Mouse (Mus musculus): ENCODE results near the gene Mfsd7a. TPM values are rescaled to one million over a fixed set of nuclear protein-coding genes. Genes with fewer than 3 reads are reported as not detected.

The Mfsd7a gene
- polyA plus RNA-seq, 1 experiment from 2014 or later: not detected

DNA sequence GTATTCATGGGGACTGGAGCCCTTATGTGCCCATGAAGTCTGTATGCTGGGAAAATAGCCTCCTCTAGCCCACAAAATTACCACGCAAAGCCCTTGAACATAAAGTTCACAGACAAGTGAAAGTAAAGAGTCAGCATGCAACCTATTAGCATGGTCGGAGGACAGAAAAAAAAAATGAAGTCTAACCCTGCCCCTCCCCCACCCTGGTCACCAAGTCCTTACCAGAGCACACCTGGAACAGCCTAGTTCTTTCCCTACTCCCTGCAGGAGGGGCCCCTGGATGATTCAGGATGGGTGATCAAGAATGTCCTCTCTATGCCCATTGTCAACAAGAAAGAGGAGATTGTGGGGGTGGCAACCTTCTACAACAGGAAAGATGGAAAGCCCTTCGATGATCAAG, 25.9 kb downstream of the Mfsd7a start:
- Histone ChIP-seq H3K9ac (ENCODE audit: low read depth, low read length) (no peak overlapping the region), H3K4me2 (replicated peaks; ENCODE audit: low read depth, low read length) (no peak overlapping the region), H3K4me1 (replicated peaks; ENCODE audit: control insufficient read depth, insufficient read depth, low read length) (no peaks in the 10 kb centered on the region), H3K9me3 (ENCODE audit: control insufficient read depth, low read length) (no peaks in the 10 kb centered on the region), H3K27ac (ENCODE audit: low read depth, low read length) (no peak overlapping the region), H3K27me3 (ENCODE audit: control insufficient read depth, insufficient read depth, low read length) (no peaks in the 10 kb centered on the region), H3K36me3 (ENCODE audit: control insufficient read depth, insufficient read depth, low read length) (no peaks in the 10 kb centered on the region), H3K4me3 (ENCODE audit: low read depth, low read length) (no peak overlapping the region)
- 86% methylated on average over 3 of the region's 3 CpGs for WGBS
- ATAC-seq (ENCODE audit: low FRiP score) (no peak), DNase-seq (ENCODE audit: low spot score) (no peak)

- no peak overlapping the region for H3K9ac ChIP-seq (ENCODE audit: low read depth, low read length)
- H3K27me3 ChIP-seq (ENCODE audit: control insufficient read depth, insufficient read depth, low read length): no peaks in the 10 kb centered on the region
- no peak overlapping the region for H3K27ac ChIP-seq (ENCODE audit: low read depth, low read length)
- no peaks in the 10 kb centered on the region for H3K9me3 ChIP-seq (ENCODE audit: control insufficient read depth, low read length)
- DNase-seq (ENCODE audit: low spot score) (no peak), ATAC-seq (ENCODE audit: low FRiP score) (no peak)
- no peak overlapping the region for H3K4me2 ChIP-seq (replicated peaks; ENCODE audit: low read depth, low read length)
- H3K4me1 ChIP-seq (replicated peaks; ENCODE audit: control insufficient read depth, insufficient read depth, low read length): no peaks in the 10 kb centered on the region
- H3K4me3 ChIP-seq (ENCODE audit: low read depth, low read length): no peak overlapping the region
- H3K36me3 ChIP-seq (ENCODE audit: control insufficient read depth, insufficient read depth, low read length): no peaks in the 10 kb centered on the region
- 81% methylated on average over 2 of the region's 2 CpGs for WGBS
Measured at GRCm38 (mm10) chr5:108414711-108415110, 34.0 kb downstream of the Mfsd7a start.

- Histone ChIP-seq H3K4me1 (replicated peaks; ENCODE audit: control insufficient read depth, insufficient read depth, low read length) (no peaks in the 10 kb centered on the region), H3K4me3 (ENCODE audit: low read depth, low read length) (no peak overlapping the region), H3K27me3 (ENCODE audit: control insufficient read depth, insufficient read depth, low read length) (no peaks in the 10 kb centered on the region), H3K9me3 (ENCODE audit: control insufficient read depth, low read length) (no peaks in the 10 kb centered on the region), H3K27ac (ENCODE audit: low read depth, low read length) (no peak overlapping the region), H3K9ac (ENCODE audit: low read depth, low read length) (no peak overlapping the region), H3K4me2 (replicated peaks; ENCODE audit: low read depth, low read length) (no peak overlapping the region), H3K36me3 (ENCODE audit: control insufficient read depth, insufficient read depth, low read length) (no peaks in the 10 kb centered on the region)
- ATAC-seq (ENCODE audit: low FRiP score) (no peak), DNase-seq (ENCODE audit: low spot score) (no peak)
- 82% methylated on average over 2 of the region's 2 CpGs for WGBS
Measured at GRCm38 (mm10) chr5:108406977-108407376, 41.7 kb downstream of the Mfsd7a start.

DNA sequence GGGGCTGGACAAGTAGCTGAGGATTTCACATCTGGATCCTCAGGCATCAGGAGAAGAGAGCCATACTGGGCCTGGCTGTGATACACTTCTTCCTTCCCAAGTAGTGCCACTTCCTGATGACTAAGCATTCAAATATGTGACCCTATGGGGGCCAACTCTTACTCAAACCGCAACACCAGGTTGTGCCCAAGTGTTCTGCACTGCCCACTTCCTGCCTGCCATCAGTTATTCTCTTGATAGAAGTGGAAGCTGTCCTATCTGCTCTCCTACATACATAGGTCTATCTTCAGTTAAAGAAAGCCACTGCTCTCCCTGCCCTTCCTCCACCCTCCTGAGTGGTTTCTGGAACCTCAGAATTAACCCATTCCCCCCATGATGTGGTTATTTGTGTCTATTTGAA, 43.2 kb downstream of the Mfsd7a start:
- Histone ChIP-seq H3K4me2 (replicated peaks; ENCODE audit: low read depth, low read length) (no peak overlapping the region), H3K27me3 (ENCODE audit: control insufficient read depth, insufficient read depth, low read length) (no peaks in the 10 kb centered on the region), H3K9ac (ENCODE audit: low read depth, low read length) (no peak overlapping the region), H3K27ac (ENCODE audit: low read depth, low read length) (no peak overlapping the region), H3K9me3 (ENCODE audit: control insufficient read depth, low read length) (no peaks in the 10 kb centered on the region), H3K4me3 (ENCODE audit: low read depth, low read length) (no peak overlapping the region), H3K4me1 (replicated peaks; ENCODE audit: control insufficient read depth, insufficient read depth, low read length) (no peaks in the 10 kb centered on the region), H3K36me3 (ENCODE audit: control insufficient read depth, insufficient read depth, low read length) (no peaks in the 10 kb centered on the region)
- no peak for ATAC-seq (ENCODE audit: low FRiP score)
- DNase-seq (ENCODE audit: low spot score): no peak
- 86% methylated on average over 1 of the region's 1 CpGs for WGBS

- DNase-seq (ENCODE audit: low spot score): no peak
- Histone ChIP-seq H3K9ac (ENCODE audit: low read depth, low read length) (no peak overlapping the region), H3K4me1 (replicated peaks; ENCODE audit: control insufficient read depth, insufficient read depth, low read length) (no peaks in the 10 kb centered on the region), H3K36me3 (ENCODE audit: control insufficient read depth, insufficient read depth, low read length) (no peaks in the 10 kb centered on the region), H3K4me2 (replicated peaks; ENCODE audit: low read depth, low read length) (no peak overlapping the region), H3K4me3 (ENCODE audit: low read depth, low read length) (no peak overlapping the region), H3K9me3 (ENCODE audit: control insufficient read depth, low read length) (no peaks in the 10 kb centered on the region), H3K27me3 (ENCODE audit: control insufficient read depth, insufficient read depth, low read length) (no peaks in the 10 kb centered on the region), H3K27ac (ENCODE audit: low read depth, low read length) (no peak overlapping the region)
- WGBS: 80% methylated on average over 4 of the region's 4 CpGs
- no peak for ATAC-seq (ENCODE audit: low FRiP score)
Measured at GRCm38 (mm10) chr5:108403453-108403852, 45.2 kb downstream of the Mfsd7a start.

Other genes with a start within 250 kb of the Mfsd7a start
- 57.7 and 58.2 TPM in 2 replicates for gene Dr1, start 180.0 kb downstream of the Mfsd7a start, polyA plus RNA-seq (2014; fragmentation: Nextera tagmentation; extraction: Ambion mirVana)
- gene Pigg, start 136.3 kb downstream of the Mfsd7a start, polyA plus RNA-seq (2014; fragmentation: Nextera tagmentation; extraction: Ambion mirVana): 2.7 and 3.2 TPM in 2 replicates
- gene Gm42517, start 81.0 kb downstream of the Mfsd7a start, polyA plus RNA-seq (2014; fragmentation: Nextera tagmentation; extraction: Ambion mirVana): 0.13 and 0.15 TPM in 2 replicates
- gene Pde6b, start 60.5 kb downstream of the Mfsd7a start, polyA plus RNA-seq (2014; fragmentation: Nextera tagmentation; extraction: Ambion mirVana): 0.14 TPM in 1 of 2 replicates, not detected in the other
- gene Atp5k, start 14.4 kb downstream of the Mfsd7a start, polyA plus RNA-seq (2014; fragmentation: Nextera tagmentation; extraction: Ambion mirVana): 364 and 390 TPM in 2 replicates
- 31.8 and 33.1 TPM in 2 replicates for gene Pcgf3, start 12.3 kb upstream of the Mfsd7a start, polyA plus RNA-seq (2014; fragmentation: Nextera tagmentation; extraction: Ambion mirVana)
- 13.7 and 15.2 TPM in 2 replicates for gene Cplx1, start 101.1 kb upstream of the Mfsd7a start, polyA plus RNA-seq (2014; fragmentation: Nextera tagmentation; extraction: Ambion mirVana)
- 40.8 and 45.7 TPM in 2 replicates for gene Gak, start 180.9 kb upstream of the Mfsd7a start, polyA plus RNA-seq (2014; fragmentation: Nextera tagmentation; extraction: Ambion mirVana)
- 20.4 and 22.3 TPM in 2 replicates for gene Tmem175, start 180.9 kb upstream of the Mfsd7a start, polyA plus RNA-seq (2014; fragmentation: Nextera tagmentation; extraction: Ambion mirVana)
- 8.7 and 9.4 TPM in 2 replicates for gene Idua, start 211.4 kb upstream of the Mfsd7a start, polyA plus RNA-seq (2014; fragmentation: Nextera tagmentation; extraction: Ambion mirVana)
- gene Dgkq, start 220.8 kb upstream of the Mfsd7a start, polyA plus RNA-seq (2014; fragmentation: Nextera tagmentation; extraction: Ambion mirVana): 8.2 and 9.5 TPM in 2 replicates
- gene Slc26a1, start 226.7 kb upstream of the Mfsd7a start, polyA plus RNA-seq (2014; fragmentation: Nextera tagmentation; extraction: Ambion mirVana): 0.48 and 0.91 TPM in 2 replicates
- 11.9 and 13.6 TPM in 2 replicates for gene Fgfrl1, start 243.5 kb upstream of the Mfsd7a start, polyA plus RNA-seq (2014; fragmentation: Nextera tagmentation; extraction: Ambion mirVana)